Mouse (Mus musculus) layer of hippocampus, postnatal 10 days (tissue): ENCODE measurements around the gene Cryge. TPM values are rescaled to one million over a fixed set of nuclear protein-coding genes. Genes with fewer than 3 reads are reported as not detected.

Source experiments
- DNase-seq, 2 experiments: peaks; one replicate each; pipeline ENCODE4 v3.0.0; 2021; ENCODE audit warnings: low spot score in 2 of 2
- total RNA-seq, 2 experiments: library from RNA; stranded (reverse); gene quantifications; 2 replicates each; pipeline ENCODE4 v1.2.3; 2021

Gene Cryge
- total RNA-seq, 2 experiments from 2014 or later, result not detected

DNA sequence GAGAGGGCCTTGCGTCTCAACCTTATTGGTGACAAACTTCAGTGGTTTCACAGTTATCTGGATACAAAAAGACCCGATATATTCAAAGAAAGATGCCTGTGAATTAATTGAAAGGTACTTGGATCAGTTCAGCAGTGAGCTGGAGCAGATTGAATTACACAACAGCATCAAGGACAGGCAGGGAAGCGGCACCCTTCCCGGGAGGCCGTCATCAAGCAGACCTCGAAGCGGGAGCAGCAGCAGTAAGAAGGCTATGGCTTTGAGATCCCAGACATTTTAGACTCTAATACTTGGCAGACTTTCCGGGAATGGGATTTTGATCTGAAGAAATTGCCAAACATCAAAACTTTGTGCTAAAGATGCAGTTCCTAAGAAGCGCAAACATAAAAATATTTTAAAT lies 22.7 kb downstream of the Cryge start:
- no peak for DNase-seq

DNA sequence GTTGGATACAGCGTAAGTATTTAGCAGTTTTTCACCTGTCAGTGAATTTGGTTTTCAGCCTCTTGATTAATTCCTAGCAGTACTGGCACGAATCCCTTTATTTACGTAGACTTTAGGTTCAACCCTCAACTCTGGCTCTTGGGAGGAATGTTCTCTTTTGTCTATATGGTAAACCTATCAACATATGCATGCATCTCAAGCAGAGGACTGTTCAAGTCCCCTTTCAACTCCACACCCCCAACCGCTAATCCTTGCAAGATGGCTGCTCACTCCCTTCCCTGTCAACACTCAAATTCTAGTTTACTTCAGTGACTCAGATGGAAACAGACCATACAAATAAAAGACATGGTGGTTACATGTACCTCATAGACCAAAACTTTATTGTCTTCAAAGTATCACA lies 38.2 kb downstream of the Cryge start:
- DNase-seq, result no peak

DNA sequence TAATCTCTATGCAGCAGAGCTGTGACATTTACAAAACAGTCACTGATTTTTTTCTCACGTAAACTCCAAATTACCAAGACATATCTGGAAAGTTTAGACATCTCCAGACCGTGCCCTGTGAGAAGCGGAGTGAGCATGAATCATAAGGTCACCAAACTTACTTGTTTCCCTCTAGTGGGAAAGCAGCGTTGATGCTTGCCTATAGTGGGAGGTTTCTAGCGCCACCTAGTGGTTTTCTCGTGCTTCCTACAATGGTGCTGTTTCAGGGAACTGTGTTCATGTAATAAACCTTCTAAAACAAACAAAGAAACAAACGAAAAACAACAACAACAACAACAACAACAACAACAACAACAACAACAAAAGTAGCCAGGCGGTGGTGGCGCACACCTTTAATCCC lies 40.8 kb downstream of the Cryge start:
- DNase-seq, result peak; percentile 53 to 69

DNA sequence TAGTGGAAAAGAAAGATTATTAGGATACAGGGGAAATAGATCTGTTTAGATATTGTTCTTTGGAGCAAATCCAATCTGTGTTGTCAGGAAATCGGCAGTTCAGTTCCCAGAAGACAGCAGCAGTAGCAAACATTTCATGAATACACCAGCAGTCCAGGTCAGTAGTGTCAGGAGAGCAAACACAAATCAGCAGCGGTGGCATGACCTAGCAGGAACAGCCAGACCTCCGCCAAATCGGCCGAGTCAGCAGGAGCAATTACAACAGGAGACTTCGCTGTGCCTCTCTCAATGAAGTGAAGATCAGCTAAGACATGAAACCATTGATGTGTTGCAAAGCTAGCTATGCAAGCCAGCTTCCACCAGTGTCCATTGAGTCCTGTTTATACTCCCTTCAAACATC lies 45.4 kb downstream of the Cryge start:
- DNase-seq, result no peak

DNA sequence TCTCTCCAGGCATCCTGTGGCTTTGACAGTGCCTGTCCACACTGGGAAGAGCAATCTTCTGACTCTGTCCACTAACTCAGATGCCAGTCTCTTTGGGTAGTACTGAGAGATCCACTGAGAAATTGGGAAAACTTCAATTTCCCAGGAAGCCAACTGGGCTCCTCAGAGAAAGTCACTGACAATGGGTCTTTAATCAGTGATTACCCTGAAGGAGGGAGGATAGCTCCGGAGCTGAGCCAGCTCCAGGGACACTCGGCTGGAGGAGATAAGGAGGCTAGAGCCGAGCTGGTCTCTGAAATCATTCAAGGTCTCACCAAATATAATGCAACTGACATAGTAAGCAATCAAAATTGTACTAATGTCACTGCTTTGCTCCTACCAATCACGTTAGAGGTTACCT lies 46.4 kb downstream of the Cryge start:
- no peak for DNase-seq

Other genes starting within 250 kb of the Cryge start
- 10 to 100 TPM; 21.7 to 26.2 TPM for gene Plekhm3, start 94.3 kb downstream of the Cryge start, total RNA-seq
- not detected for gene Akr1cl, start 18.4 kb downstream of the Cryge start, total RNA-seq
- gene Crygd, start 12.3 kb upstream of the Cryge start, total RNA-seq, result not detected
- gene Crygc, start 22.5 kb upstream of the Cryge start, total RNA-seq, result not detected
- gene Crygb, start 31.1 kb upstream of the Cryge start, total RNA-seq, result not detected
- 1 to 10 TPM in 1 of 2 experiments, under 1 TPM in 1; 0.78 to 1.7 TPM for gene Cryga, start 52.2 kb upstream of the Cryge start, total RNA-seq
- gene Gm28845, start 68.4 kb upstream of the Cryge start, total RNA-seq, result 1 to 10 TPM in 1 of 2 experiments, not detected in 1; 2.2 TPM
- 10 to 100 TPM; 18.2 to 18.6 TPM for gene D630023F18Rik, start 72.1 kb upstream of the Cryge start, total RNA-seq
- gene Idh1, start 135.4 kb upstream of the Cryge start, total RNA-seq, result 100 to 1,000 TPM; 133 to 146 TPM
- gene Pikfyve, start 135.5 kb upstream of the Cryge start, total RNA-seq, result 10 to 100 TPM; 37.3 to 37.9 TPM
- 1 to 10 TPM; 1.9 to 2.1 TPM for gene Pth2r, start 230.9 kb upstream of the Cryge start, total RNA-seq